Mouse (Mus musculus): Measurements from ENCODE around the gene Prrt1.

The Prrt1 gene

DNA sequence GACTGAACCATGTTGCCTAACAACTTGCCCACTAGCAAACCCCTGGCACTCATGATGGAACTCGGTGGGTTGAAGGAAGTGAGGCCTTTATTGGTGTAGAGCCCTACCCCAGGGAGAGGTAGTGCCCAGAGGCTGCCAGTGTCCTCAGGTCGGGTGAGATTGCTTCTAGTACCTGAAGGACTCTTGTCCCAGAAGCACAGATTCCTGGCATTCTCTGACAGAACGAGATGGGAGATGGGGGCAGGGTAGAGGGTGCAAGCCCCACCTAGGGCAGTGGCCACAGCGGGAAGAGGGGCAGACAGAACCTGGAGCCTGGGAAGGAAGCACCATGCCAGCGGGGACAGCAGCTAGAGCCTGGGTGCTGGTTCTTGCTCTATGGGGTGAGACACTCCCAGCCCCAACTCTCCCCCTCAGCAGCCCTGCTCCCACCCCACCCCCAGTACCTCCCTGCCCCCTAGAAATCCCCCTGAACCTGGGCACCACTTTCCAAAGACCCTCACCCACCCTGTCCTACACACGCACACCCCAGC, 31.7 kb upstream of the Prrt1 start, which contains the start of gene Ager:
Gene Ager, plus strand, starts transcription at position 297 of the 530 bp plus-strand sequence.
- DNase-seq (ENCODE audit: low read depth, low spot score), result no peak

DNA sequence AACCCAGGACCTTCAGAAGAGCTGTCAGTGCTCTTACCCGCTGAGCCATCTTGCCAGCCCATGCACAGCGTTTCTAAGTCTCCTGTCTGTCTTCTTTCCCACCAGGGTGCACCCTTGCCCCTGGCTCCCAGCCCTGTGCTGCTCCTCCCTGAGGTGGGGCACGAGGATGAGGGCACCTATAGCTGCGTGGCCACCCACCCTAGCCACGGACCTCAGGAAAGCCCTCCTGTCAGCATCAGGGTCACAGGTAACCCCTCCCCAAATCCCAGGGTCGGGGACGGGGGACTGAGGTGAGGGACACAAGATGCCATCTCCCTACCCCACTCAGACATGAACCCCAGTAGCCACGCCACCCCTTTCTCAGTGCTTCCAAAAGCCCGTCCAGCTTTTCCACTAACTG, 29.4 kb upstream of the Prrt1 start:
- no peak for DNase-seq (ENCODE audit: low read depth, low spot score)

DNA sequence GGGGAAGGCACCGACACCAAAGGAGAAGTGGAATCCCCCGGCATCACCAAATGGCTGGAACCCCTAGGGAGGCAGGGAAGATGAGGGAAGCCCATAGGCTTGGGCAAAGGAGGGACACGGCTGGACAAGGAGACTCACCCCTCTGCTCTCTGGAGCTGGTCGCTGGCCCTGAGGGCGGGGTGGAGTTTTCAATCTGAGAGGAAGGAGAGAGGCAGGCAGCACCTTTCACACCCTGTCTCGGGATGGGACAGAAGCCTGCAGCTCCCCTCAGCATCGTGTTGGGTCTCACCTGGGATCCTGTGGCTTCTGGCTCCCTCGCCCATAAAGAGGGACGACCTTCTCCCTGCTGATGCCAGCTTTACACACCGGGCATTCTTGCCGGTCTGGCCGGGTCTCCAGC, 27.5 kb upstream of the Prrt1 start:
- DNase-seq (ENCODE audit: low read depth, low spot score), result no peak

DNA sequence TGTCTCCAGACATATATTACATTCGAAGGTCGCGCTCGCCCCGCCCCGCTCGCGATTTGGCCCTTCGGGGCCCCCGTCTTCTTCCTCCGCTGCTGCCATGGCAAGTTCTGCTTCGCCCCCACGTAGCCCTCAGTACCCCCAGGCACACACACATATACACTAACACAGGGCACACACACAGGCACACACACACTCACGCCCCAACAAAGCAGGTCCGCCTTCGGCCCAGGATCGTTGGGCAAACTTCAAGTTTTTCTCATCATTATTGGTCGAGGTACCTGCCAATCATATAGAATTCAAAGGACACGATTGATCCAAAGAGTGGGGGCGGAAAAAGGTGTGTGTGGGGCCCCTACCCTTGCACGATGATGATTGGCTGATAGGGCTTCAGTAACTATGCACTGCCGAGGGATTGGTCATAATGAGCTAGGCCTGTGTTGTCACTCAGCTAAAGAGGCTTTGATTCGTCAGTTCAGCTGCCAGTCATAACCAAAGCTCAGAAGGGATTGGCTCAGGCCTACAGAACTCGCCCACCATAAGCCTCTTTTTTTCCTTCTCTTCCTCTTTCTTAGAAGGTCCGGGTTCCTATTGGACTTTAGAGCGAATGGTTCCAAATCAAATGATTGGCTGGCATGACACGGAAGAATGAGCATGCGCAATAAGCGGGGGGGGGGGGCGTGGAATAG, 25.8 kb upstream of the Prrt1 start, which contains the start of gene Rnf5:
Gene Rnf5, minus strand, starts transcription at position 316 of the 686 bp plus-strand sequence.
- DNase-seq (ENCODE audit: low read depth, low spot score), result peak; percentile 100

DNA sequence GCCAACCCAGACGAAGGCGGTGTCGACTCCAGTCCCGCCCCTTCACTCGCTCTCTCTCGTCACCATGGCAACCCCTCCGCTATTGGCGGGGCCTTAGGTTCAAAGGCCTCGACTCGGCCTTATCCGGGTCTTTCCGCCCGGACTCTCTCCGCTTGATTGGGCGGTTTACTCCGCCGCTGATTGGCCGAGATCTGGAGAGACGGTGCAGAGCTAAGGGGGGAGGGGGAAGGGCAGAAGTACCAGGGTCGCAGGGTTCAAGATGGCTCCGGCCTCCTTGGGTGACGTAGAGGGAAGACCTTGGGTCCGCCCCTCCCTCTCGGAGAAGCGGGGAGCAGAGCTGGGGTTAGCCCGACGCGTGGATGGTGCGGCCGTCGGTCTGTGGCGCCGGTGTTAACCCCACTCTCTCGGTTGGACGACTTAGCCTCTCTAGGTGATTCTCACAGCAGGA, 25.2 kb upstream of the Prrt1 start, which contains the start of gene Agpat1:
Gene Agpat1, plus strand, starts transcription at position 202 of the 448 bp plus-strand sequence.
- DNase-seq (ENCODE audit: low read depth, low spot score), result peak; percentile 97

DNA sequence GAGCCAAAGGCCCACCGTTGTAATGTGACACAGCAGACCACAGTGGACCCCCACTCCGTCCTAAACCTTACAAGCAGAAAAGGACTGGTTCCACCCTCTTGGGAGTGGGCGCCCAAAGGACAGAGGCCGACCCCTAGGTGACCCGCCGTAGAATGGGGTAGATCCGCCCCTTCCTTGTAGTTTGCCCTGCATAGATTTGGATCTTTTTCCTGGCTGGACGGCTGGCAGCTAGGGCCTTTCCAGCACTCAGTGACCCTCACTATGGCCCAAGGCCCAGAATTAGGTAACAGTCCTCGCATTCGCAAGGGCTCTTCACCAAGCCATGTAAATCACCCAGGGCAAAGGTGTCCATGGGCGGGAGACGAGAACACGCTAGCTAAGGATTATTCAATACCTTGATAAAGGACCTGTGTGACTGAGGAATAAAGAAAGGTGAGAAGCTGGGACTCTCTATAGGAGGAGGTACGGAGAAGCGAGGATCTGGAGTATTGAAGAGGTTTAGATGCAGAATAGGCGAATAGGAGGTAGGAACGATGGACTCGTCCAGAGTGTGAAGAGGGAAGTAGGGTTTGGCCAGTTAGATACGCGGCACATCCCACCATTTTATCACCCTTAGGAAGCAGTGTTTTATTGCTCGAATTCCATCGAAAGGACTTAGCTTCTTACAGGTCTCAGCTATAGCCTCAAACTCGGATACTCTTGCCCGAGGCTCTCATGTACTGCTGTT, 24.7 kb upstream of the Prrt1 start:
- DNase-seq (ENCODE audit: low read depth, low spot score), result no peak

DNA sequence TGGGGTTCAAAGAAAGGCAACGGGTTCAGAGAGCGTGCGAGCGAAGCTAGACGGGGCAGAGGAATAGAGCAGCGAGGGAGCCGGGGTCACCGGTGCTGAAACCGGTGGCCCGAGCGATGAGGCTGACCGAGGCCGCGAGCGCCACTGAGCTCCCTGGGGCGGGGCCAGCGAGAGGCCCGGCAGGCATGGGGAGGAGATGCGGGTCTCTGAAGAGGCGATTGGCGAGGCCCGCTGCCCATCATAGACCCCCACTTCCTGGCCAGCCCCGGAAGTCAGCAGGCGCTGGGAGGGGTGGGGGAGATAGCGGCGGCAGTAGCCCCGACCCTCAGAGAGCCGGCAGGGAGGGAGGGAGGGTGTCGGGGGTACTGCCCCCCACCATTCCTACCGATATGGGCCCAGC, 23.7 kb upstream of the Prrt1 start:
- DNase-seq (ENCODE audit: low read depth, low spot score), result peak; percentile 67

DNA sequence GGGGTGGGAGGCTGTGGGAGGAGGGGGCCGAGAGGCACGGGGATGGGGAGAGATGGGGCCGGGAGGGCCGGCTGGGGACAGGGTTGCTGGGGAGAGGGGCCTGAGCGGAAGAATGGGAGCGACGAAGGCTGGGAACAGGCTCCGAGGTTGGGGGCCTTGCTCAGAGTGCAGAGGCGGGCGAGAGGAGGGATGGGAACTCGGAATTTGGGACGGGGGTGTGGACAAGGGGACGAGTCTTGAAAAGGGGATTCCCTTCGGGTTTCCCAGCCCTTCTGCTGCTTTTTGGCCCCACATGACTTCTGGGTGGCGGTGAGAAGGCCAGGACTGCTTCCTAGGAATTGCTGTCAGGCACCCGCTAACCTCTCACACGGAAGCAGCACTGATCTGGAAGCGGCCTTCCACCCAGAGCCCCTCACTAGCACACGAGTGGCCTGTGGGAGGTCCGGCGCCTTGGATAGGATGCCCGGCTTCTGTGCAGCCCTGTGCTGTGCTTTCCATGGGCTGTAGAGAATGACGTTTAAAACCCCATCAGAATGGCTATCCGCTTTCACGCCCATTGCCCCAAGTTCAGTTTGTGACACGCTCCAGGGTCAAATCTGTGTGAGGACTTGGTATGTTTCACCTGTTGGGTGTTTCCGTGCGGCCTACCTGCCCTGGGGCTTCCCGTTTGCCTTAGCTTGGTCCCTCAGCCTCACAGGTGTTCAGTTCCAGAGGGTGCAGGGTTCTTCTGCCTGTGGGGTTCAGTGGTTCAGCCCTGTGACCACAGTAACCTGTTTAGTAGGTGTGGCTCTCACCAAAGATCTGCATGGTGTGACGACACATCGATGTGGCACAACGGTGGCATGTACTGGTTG, 22.9 kb upstream of the Prrt1 start:
- DNase-seq (ENCODE audit: low read depth, low spot score), result no peak

DNA sequence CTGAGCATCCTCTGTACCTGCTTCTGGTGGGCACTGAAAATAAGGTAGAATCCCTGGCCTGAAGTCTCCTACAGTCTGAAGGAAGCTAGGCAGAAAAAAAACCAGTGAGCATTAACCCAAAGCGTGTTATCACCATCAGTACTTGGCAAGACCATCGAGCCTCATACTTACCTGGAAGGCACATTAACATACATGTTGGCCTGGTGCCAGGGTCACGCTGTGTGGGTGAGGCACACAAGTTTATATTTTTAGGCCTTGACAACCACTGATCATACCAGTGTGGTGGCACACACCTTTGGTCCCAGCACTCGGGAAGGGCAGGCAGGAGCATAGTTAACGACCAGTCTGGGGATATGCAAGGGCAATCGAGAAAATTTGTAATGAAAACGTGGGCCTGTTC, 21.3 kb upstream of the Prrt1 start:
- no peak for DNase-seq (ENCODE audit: low read depth, low spot score)

DNA sequence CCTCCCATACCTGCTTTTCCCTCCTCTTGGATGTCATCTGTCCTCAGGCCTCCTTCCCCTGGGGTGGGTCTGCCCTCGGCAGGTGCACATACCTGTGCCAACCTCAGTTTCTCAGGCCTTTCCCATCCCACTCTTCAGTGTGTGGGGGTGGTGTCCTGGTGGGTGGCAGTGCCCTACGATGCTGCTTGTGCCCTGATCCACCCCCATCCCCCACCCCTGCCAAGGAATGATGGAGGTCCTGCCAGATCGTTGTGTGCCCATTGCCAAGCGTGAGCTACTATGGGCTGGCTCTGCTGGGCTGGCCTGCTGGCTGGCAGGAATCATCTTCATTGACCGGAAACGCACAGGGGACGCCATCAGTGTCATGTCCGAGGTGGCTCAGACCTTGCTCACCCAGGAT, 18.3 kb upstream of the Prrt1 start:
- no peak for DNase-seq (ENCODE audit: low read depth, low spot score)

DNA sequence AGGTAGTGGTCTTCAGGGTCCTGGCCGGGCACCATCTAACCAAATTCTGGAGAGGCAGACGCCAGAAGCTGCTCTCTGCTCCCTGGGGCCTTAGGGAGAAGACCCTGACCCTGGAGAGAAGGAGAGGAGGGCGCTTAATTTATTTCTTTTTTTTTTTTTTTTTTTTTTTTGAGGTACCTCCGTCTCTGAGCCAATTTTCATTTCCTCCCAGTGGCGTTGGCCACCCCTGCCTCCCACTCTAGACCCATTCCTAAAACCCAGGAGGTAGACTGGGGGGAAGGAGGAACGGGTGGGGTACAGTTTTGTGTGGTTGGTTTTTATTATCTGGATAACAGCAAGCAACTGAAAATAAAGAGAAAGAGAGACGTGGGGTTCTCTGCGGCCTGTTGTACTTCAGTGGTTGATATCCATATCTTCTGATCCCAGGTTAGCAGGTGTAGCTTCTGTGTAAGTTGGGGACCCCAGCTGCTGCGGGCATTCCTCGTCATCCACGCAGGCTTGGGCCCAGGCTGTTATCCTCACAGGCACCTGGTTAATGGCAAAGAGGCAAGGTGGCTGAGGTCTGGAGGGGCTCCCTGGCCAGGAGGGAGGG, 16.2 kb upstream of the Prrt1 start:
- DNase-seq (ENCODE audit: low read depth, low spot score), result no peak

DNA sequence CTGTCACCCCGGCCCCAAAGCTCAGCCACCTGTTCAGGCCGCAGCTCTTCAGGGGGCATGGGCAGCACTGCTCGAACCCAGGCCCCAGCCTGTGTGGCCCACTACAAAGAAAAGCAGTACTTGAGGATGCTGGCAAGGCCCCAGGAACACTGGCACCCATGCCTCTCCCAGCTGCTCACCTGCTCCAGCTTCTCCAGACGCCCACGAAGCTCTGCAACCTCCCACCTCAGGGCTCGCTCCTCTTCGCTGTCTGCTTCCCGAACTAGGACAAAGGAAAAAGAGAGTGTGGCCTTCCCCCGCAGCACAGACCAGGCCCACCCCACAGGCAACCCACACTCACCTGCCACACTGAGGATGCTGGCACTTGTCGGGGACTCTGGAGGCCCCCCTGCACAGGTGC, 15.5 kb upstream of the Prrt1 start:
- DNase-seq (ENCODE audit: low read depth, low spot score), result no peak

DNA sequence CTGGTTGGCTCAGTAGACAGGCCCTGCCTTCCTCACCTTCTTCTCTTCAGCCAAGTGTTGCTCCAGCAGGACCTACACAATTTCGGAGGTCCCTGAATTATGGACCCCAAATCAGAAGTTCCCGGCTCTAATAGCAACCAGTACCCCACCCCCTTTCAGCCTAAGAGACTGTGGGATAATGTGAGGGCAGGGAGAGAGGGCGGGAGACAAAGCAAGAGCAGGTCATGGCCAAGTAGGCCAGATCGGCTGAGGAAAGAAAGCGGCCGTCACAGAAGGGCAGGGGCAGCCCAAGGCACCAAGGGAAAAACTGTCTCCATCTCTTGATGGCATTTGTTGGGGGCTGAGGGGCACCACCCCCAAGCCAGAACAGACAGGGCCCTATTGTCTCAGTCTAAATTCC, 13.5 kb upstream of the Prrt1 start, which contains the start of gene Egfl8:
Gene Egfl8, minus strand, starts transcription at position 101 of the 400 bp plus-strand sequence.
- DNase-seq (ENCODE audit: low read depth, low spot score), result no peak

DNA sequence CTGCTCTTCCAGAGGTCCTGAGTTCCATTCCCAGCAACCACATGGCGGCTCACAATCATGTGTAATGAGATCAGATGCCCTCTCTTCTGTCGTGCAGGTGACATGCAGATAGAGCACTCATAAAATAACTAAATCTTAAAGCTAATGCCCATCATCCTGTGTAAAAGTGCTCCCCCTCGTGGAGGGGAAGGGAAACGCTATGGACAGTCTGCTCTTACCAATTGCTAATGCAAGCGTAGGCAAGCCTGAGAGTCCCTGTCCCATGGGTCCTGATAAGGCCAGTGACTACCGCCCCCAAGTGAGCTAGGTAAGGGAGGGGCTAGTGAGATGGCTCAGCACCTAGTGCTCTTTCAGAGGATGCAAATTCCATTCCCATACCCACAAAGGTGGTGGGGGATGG, 10.3 kb upstream of the Prrt1 start:
- peak; percentile 65 for DNase-seq (ENCODE audit: low read depth, low spot score)

DNA sequence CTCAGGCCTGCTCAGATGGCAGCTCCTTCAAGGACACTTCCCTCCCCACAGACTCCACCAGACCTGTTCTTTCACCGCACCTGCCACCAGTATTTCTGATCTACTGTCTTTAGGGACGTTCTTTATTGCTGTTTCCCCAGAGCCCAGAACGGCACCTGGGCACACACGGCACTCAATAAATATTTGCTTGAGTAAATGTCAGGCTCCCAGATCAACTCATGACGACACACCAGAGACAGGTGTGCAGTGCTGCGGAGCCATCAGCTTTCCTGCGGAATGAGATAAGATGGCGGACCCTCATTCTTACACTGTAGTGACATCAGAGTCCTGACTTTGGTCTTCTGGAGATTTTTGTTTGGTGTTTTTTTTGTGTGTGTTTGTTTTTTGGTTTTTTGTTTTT, 8.3 kb upstream of the Prrt1 start:
- no peak for DNase-seq (ENCODE audit: low read depth, low spot score)

DNA sequence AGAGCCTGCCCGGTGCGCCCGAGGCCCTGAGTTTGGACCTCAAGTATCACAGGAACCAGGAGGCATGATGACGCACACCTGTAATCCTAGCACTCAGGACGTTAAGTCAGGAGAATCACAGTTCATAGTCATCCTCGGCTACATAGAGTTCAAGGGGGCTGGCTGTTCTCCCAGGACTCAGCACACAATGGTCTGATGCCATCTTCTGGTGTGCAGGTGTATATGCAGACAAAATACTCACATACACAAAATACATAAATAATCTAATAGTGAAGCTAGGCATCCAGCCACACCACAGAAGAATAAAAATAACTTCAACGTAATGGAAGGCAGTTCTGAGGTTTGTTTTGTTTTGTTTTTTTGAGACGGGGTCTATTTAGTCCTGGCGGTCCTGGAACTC, 6.2 kb upstream of the Prrt1 start:
- DNase-seq (ENCODE audit: low read depth, low spot score), result no peak

DNA sequence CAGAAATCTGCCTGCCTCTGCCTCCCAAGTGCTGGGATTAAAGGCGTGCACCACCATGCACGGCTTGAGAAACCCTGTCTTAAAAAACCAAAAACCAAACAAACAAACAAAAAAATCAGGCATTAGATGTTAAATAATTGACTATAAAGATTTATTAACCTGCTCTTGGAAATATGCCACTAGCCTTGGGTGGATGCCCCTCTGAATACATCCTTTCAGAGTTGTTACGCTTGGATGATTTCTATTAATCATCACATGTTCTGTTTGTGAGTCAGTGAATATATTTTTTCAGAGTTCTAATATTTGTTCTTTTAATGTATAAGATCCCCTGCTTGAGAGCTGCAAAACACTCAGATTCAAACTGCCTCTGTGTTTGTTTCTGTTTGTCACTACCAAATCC, 4.4 kb upstream of the Prrt1 start:
- no peak for DNase-seq (ENCODE audit: low read depth, low spot score)

DNA sequence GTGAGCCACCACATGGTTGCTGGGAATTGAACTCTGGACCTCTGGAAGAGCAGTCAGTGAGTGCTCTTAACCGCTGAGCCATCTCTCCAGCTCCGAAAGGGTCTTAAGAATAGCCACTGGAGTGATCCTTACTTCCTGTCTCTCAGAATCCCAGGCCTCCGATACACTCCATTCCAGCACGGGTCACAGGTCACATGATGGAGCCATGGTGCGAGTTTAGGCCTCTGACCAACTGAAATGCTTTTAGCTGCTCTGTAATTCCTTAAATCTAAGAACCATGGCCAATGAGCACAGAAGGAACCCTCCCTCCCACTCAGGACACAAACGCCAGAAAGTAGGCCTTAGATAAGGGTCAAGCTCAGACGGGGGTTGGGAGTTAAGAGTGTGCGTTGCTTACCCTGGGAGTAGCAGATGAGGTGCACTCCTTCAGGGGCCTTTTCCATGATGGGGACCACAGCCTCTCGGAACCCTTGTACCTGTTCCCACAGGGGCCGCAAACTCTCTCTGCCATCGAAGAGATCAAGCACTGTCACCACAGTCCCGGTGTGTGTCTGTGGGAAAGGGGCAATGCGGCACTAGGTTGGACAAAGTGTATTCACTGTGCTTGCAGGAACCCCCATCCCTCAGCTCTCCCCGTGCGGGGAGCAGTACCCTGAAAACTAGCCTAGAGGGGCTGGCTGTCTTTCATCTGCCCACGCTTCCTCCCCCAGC, 3.1 kb upstream of the Prrt1 start:
- no peak for DNase-seq (ENCODE audit: low read depth, low spot score)

DNA sequence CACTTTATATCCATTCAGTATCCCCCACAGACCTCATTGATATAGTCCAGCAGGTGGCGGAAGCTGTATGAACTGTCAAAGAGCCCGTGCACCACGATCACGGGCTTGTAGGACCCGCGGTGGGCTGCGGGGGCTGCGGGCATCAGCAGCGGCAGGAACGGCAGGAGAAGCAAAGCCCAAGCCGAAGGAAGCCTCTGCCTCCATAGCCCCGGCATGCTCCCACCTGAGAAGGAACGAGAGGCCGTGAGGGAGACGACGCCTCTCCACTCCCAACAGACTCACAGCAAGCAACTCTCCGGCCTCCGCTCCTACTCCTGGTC, 2.6 kb upstream of the Prrt1 start:
- no peak for DNase-seq (ENCODE audit: low read depth, low spot score)

DNA sequence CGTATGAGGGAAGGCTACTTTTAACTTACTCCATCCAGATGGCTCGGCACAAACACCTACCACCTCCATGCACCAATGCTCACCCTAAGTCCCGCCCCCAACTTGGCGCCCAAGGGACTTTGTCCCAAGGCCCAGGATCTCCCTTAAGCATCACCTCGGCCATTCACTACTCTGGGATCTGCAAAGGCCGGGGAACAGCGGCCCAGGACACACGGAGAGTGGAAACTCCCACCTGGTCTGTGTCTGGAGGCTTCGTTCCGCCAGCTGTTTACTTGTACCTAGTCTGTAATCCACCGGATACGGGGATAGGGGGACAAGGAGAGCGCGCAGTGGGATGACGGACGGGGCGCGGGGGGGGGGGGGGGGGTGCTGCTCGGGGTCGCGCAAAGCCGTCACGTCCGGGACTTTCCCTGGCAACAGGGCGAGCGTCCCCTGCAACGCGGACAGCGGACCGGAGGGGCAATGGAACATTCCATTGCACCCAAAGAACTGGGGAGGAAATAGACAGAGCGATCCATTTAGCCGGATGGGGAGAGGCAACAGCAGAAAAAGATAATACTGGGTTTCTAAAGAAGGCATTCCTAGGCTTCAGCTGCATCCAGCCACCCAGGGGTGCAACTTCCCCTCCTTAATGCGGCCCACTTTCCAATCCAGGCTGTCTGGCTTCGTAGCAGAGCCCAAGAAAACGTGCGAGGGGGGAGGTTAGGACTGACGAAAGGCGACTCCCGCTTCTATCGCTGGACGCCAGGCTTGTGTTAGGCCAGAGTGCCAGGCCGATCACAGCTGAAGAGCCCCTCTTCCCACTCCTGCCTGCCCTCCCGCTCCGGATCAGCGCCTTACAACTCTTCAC, 2.0 kb upstream of the Prrt1 start:
- DNase-seq (ENCODE audit: low read depth, low spot score), result no peak
